Mouse (Mus musculus) MEL (cell line): ENCODE data around the gene Acnat2. TPM values are rescaled to one million over a fixed set of nuclear protein-coding genes. Genes with fewer than 3 reads are reported as not detected.
"Not testable (repeated sequence)": the region's sequence is repeated elsewhere in the genome, so short reads cannot be mapped to it uniquely, and the experiment has no call there.

Experiments used
- DNase-seq: peaks from one replicate; pipeline ENCODE4 v3.0.0; 2011; ENCODE audit warnings: low read depth, low spot score
- H3K27ac ChIP-seq: 2 replicates; pipeline ENCODE4 v1.5.1; 2012; ENCODE audit warnings: low read depth, mild to moderate bottlenecking, control low read depth, low read length, moderate library complexity; ENCODE audit not compliant: control insufficient read depth
- H3K27me3 ChIP-seq, 2 experiments: fragments of 150-350 bp in 1 of 2; sonication (generic) in 1 of 2; 2 replicates each; pipeline ENCODE4 v1.6.1; 2012; ENCODE audit warnings: low read length in 2 of 2, mild to moderate bottlenecking in 2 of 2, improper control_type of control experiment in 1 of 2, moderate library complexity in 1 of 2; ENCODE audit not compliant: insufficient read depth in 2 of 2, control insufficient read depth in 1 of 2
- H3K36me3 ChIP-seq, 2 experiments: 2 replicates each; pipeline ENCODE4 v1.6.1; 2012 to 2014; ENCODE audit warnings: low read length in 2 of 2, improper control_type of control experiment in 1 of 2, inconsistent platforms in 1 of 2, mild to moderate bottlenecking in 1 of 2; ENCODE audit not compliant: insufficient read depth in 2 of 2, control insufficient read depth in 1 of 2
- H3K4me1 ChIP-seq, 2 experiments: fragments of 150-350 bp in 1 of 2; sonication (generic) in 1 of 2; 2 replicates each; pipeline ENCODE4 v1.6.1; 2012; ENCODE audit warnings: low read length in 2 of 2, improper control_type of control experiment in 1 of 2, mild to moderate bottlenecking in 1 of 2; ENCODE audit not compliant: insufficient read depth in 2 of 2, control insufficient read depth in 1 of 2
- H3K4me3 ChIP-seq, 2 experiments: fragments of 150-350 bp in 1 of 2; sonication (generic) in 1 of 2; 2 replicates each; pipeline ENCODE4 v1.5.1; 2012; ENCODE audit warnings: low read depth in 2 of 2, low read length in 2 of 2, mild to moderate bottlenecking in 2 of 2, moderate library complexity in 2 of 2, control low read depth in 1 of 2, improper control_type of control experiment in 1 of 2; ENCODE audit not compliant: control insufficient read depth in 1 of 2, insufficient read depth in 1 of 2
- H3K79me2 ChIP-seq: 2 replicates; pipeline ENCODE4 v1.6.1; 2012; ENCODE audit warnings: mild to moderate bottlenecking, low read length, moderate library complexity; ENCODE audit not compliant: control insufficient read depth, poor library complexity, insufficient read depth
- H3K9ac ChIP-seq: 2 replicates; pipeline ENCODE4 v1.6.1; 2012; ENCODE audit warnings: low read depth, mild to moderate bottlenecking, control low read depth, low read length, moderate library complexity; ENCODE audit not compliant: control insufficient read depth, poor library complexity, severe bottlenecking
- H3K9me3 ChIP-seq: fragments of 150-350 bp; sonication (generic); replicated peaks from 2 replicates; pipeline ENCODE4 v1.6.1; 2012; ENCODE audit warnings: mild to moderate bottlenecking, low read length, improper control_type of control experiment, moderate library complexity; ENCODE audit not compliant: insufficient read depth
- BHLHE40 ChIP-seq: IDR thresholded peaks from 2 replicates; pipeline ENCODE4 v1.6.1; 2012; ENCODE audit warnings: low read depth, mild to moderate bottlenecking, inconsistent platforms, low read length, improper control_type of control experiment, borderline replicate concordance
- ETS1 ChIP-seq: IDR thresholded peaks from 2 replicates; pipeline ENCODE4 v1.6.1; 2012; ENCODE audit warnings: low read depth, mild to moderate bottlenecking, inconsistent platforms, low read length, improper control_type of control experiment, moderate library complexity
- GABPA ChIP-seq: IDR thresholded peaks from 2 replicates; pipeline ENCODE4 v1.6.1; 2012; ENCODE audit warnings: low read depth, mild to moderate bottlenecking, inconsistent platforms, low read length, improper control_type of control experiment, moderate library complexity
- GATA1 ChIP-seq: IDR thresholded peaks from 2 replicates; pipeline ENCODE4 v1.6.1; 2011; ENCODE audit warnings: low read depth, low read length, improper control_type of control experiment
- HCFC1 ChIP-seq: IDR thresholded peaks from 2 replicates; pipeline ENCODE4 v1.6.1; 2012; ENCODE audit warnings: low read depth, mild to moderate bottlenecking, inconsistent platforms, low read length, improper control_type of control experiment, moderate library complexity
- KAT2A ChIP-seq: conservative IDR thresholded peaks from 2 replicates; pipeline ENCODE4 v1.6.1; 2012; ENCODE audit warnings: low read depth, low read length, improper control_type of control experiment, inconsistent platforms
- MAX ChIP-seq: IDR thresholded peaks from 2 replicates; pipeline ENCODE4 v1.6.1; 2011; ENCODE audit warnings: low read length, improper control_type of control experiment
- MAZ ChIP-seq: IDR thresholded peaks from 2 replicates; pipeline ENCODE4 v1.6.1; 2012; ENCODE audit warnings: low read depth, mild to moderate bottlenecking, inconsistent platforms, low read length, improper control_type of control experiment
- MXI1 ChIP-seq: IDR thresholded peaks from 2 replicates; pipeline ENCODE4 v1.6.1; 2011; ENCODE audit warnings: mild to moderate bottlenecking, low read depth, low read length, improper control_type of control experiment
- MYC ChIP-seq: IDR thresholded peaks from 2 replicates; pipeline ENCODE4 v1.6.1; 2011; ENCODE audit warnings: low read depth, mild to moderate bottlenecking, low read length, improper control_type of control experiment, moderate library complexity
- NELFE ChIP-seq: IDR thresholded peaks from 2 replicates; pipeline ENCODE4 v1.6.1; 2011; ENCODE audit warnings: low read depth, low read length, improper control_type of control experiment
- SIN3A ChIP-seq: IDR thresholded peaks from 2 replicates; pipeline ENCODE4 v1.6.1; 2012; ENCODE audit warnings: low read length, improper control_type of control experiment, inconsistent platforms
- TCF12 ChIP-seq: IDR thresholded peaks from 2 replicates; pipeline ENCODE4 v1.6.1; 2014; ENCODE audit warnings: low read depth, mild to moderate bottlenecking, inconsistent platforms, low read length, improper control_type of control experiment, moderate library complexity
- UBTF ChIP-seq: IDR thresholded peaks from 2 replicates; pipeline ENCODE4 v1.6.1; 2012; ENCODE audit warnings: low read depth, mild to moderate bottlenecking, inconsistent platforms, low read length, improper control_type of control experiment, moderate library complexity, borderline replicate concordance; ENCODE audit not compliant: insufficient read depth
- ZMIZ1 ChIP-seq: IDR thresholded peaks from 2 replicates; pipeline ENCODE4 v1.6.1; 2012; ENCODE audit warnings: low read depth, mild to moderate bottlenecking, inconsistent platforms, low read length, improper control_type of control experiment, moderate library complexity
- polyA plus RNA-seq, 2 experiments: library from polyadenylated mRNA; stranded (reverse) in 1 of 2; unstranded in 1 of 2; fragments of >175 nt in 1 of 2; fragments of >200 nt in 1 of 2; gene quantifications; 2 replicates each; pipeline versions ENCODE4 v1.2.1 to v1.2.4; 2012; ENCODE audit warnings: low replicate concordance in 2 of 2, low read depth in 1 of 2; ENCODE audit not compliant: insufficient read length in 2 of 2, insufficient read depth in 1 of 2, missing spikeins in 1 of 2
- total RNA-seq: library from RNA; depleted of rRNA; stranded (reverse); fragments of 300-350 nt; gene quantifications from 2 replicates; pipeline ENCODE4 v1.2.3, GENCODE M21; 2012; rRNA removed

The Acnat2 gene
- not detected in 2 replicates for total RNA-seq
- not detected for polyA plus RNA-seq

DNA sequence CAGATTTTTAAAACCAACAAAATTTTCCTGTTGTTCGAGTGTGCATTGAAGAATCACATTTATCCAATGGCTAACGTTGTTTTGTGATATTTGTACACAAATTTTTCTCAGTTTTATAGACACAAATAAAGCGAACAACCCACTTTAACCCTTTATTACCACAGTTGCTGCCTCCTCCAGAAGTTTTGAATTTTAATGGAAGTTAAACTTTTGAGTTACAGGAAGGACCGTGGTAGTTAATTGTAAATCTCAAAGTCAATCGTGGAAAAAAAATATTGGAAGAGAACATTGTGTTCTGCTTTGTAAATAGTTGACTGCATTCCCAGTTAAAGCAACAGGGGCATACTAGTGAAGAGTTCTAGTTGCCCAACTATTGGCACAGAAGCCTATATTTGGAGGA, at the start of gene Acnat2:
Acnat2 (minus strand) TSS at position 195 of the 400 bp plus-strand sequence.
- H3K9me3 ChIP-seq, H3K36me3 ChIP-seq, H3K27ac ChIP-seq, H3K4me1 ChIP-seq, H3K27me3 ChIP-seq, H3K9ac ChIP-seq, H3K4me3 ChIP-seq, H3K79me2 ChIP-seq, DNase-seq: not testable (repeated sequence)

DNA sequence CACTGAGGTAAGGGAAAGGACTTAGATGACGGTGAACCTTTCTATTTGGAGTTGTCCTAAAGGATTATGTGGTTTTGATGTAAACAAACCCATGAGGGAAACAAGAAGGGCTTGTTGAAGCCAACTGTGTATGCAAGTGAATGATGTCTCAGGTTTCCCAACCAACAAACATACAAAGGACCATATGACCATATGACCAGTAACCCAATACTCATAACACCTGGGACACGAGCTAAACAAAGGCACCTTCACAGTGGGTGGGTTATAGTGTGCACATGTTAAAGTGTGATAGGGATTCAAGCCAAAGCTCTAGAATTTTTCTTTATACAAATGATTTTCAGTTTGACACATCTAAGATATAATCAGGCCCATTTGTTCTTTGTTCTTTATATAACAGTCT, 48.2 kb upstream of the Acnat2 start:
- Histone ChIP-seq H3K4me3 (no peak overlapping the region), H3K4me1 (peaks cover 0 to 2% of the 10 kb centered on the region in 2 experiments; a peak in 1 of 4 replicates), H3K79me2 (no peaks in the 10 kb centered on the region), H3K36me3 (no peaks in the 10 kb centered on the region), H3K27ac (no peak overlapping the region), H3K27me3 (no peaks in the 10 kb centered on the region), H3K9ac (no peak overlapping the region), H3K9me3 (no peaks in the 10 kb centered on the region)
- no peak for TF ChIP-seq ZMIZ1
- TF ChIP-seq GATA1 = no peak
- no peak for TF ChIP-seq UBTF
- TF ChIP-seq HCFC1 = no peak
- no peak for TF ChIP-seq TCF12
- no peak for TF ChIP-seq MYC
- TF ChIP-seq BHLHE40 = no peak
- no peak for TF ChIP-seq NELFE
- no peak for TF ChIP-seq SIN3A
- TF ChIP-seq MAX = no peak
- no peak for TF ChIP-seq MAZ
- TF ChIP-seq GABPA = no peak
- no peak for TF ChIP-seq MXI1
- no peak for TF ChIP-seq KAT2A
- no peak for TF ChIP-seq ETS1
- DNase-seq = no peak
